Mouse (Mus musculus) kidney, adult 11 months (tissue): ENCODE data around the gene Gm21905.

Experiments
- DNase-seq: peaks from one replicate; pipeline ENCODE4 v3.0.0; 2022

Gm21905 gene

DNA sequence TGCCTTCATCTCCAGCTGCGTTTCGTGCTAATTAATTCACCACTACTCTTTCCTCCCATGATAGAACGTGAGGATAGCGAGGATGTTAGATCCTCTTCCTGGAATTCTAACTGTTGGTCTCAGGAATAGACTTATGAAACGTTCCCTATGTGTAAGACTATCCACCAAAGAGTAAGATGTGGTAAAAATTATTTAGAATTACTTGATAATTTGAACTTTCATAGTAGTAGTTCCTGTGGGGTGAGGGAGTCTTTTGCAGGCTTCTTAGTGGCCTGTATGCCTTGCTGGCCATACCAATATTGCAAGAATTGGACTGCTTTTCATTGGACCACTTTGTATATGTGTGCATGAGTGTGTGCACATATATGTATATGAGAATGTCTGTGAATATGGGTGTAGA, at the start of gene Gm21905:
Gene Gm21905 (minus strand): TSS at position 101 of the 400 bp plus-strand sequence.
- DNase-seq = no peak

DNA sequence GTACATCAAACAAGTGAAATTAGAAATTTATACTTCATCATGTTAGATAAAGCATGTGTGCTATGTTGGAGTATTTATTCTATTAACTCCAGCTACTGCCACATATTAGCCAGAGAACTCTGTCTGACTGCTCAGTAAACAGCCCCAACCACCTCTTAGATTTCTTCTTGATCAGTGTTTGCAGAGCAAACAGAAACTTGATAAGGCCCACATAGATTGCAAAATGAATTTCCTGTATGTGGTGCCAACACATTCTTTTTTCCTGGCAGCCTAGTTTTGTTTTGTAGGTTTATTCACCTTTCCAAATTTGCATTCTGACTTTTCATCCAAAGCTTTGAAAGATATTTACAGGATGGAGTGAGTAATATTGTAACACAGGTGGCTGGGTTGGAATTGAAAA, 44.2 kb upstream of the Gm21905 start:
- no peak for DNase-seq

DNA sequence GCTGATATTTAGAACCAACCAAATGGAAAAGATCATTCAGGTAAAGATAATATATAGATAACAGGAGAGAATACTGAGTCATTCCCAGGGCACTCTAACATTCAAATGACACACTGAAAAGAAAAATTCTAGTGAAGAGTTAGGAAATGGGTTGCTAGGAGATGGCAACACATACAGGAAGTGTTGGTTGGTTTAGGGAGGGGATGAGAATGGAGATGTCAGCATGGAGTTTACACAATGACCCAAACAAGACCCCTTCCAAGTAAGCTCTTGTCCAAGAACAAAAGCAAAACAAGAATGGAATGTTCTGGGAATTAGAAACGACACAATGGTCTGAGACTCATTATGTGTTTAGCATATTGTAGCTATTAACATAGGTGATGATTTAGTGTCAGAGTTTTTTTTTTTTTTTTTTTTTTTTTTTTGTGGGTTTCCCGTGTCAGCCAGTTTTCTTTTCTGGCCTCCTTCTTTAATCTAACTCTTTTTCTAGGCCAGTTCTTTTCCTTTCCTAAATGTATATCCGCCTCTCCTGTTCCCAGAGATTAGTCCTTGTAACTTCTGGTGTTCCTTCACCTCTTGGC, 35.8 kb upstream of the Gm21905 start:
- no peak for DNase-seq

DNA sequence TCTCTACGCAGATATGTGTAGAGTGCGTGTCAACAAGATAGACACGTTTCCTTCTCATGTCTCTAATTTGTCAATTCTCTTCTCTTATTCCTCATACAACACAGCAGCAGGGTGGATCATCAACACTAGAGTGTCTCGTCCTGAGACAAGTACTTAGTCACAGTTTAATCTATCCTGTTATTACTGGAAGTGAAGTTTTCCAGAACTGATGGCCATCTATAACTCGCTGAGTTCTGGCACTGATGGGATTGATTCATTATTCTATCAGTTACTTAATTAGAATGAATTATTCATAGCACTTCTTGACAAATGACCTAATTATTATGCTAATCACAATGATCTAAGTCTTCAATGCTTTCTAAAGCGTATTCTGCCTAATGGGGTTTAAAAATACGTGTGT, 23.3 kb upstream of the Gm21905 start:
- no peak for DNase-seq

DNA sequence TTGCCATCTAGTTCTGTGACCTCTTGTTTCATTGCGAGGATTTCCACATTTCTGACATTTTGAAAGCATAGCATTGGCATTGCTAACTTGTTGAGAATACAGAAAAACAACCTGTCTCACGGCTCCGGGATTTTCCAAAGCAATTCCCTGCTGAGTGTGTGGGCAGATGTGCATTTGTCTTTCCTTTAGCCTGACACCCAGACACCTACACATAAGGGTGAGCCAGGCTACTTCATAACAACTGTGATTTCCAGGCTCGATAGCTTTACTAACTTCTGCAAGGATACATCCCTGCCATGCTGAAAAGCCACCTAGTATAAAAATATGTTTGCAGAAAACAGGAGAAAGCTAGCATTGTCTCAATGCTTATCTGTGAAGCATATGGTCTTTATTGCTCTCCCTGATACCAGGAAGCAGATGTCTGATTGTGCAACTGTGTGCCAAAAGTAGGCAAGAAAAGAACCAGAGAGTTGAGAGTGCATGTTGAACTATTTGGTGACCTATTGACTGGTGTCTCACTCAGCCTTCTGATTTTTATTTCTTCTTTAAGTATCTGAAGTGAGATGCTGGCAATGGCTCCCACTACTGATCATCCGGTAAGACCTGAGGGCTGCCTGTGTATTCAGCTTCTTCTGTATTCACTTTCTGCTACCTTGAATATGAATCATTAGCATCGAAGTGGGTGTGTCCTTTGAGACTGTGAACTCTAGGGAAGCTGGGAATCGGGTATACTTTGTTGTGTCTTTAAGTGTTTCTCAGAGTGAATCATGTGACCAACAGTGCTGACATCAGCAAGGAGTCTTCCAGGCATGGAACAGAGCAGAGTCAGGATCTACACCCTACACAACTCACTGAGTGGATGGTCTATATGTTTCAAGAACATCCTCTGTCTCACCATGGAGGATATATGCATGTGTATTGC, 15.7 kb upstream of the Gm21905 start:
- no peak for DNase-seq

DNA sequence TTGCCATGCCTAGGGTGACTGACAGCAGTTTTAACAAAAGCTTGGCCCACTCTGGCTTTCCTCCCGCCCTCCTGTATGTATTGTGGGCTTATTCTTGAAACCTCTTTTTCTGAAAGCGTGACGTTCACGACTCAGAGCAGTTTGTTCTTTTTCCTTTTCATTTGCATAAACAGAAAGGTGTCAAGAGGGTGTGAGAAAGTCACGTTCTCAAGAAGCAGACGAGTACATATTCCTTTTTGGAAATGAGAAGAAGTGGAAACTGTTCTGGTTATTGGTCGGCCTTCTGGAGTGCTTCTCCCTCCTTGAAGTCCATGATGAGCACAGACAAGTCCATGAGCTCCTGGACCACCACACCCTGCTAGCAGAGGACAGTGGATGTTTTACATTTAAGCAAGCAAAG, 9.3 kb upstream of the Gm21905 start:
- DNase-seq = no peak

DNA sequence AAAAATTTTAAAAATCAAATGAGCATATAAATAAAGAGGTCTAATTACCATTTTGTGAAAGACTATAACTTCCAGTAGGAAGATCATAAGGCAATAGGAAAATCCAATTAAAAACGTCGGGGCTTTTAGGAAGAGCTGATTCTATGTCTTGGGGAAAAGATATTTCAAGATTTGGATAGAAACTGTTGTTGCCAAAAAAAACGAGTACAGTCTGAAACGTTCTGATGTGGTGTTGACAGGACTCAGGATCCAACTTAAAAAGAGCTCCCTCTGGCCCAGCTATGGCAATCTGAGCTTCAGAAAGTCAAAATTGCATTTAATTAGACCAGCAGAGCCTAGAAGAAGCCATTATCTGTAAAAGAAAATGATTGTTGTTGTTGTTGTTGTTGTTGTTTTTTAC, 7.9 kb upstream of the Gm21905 start:
- DNase-seq = no peak

DNA sequence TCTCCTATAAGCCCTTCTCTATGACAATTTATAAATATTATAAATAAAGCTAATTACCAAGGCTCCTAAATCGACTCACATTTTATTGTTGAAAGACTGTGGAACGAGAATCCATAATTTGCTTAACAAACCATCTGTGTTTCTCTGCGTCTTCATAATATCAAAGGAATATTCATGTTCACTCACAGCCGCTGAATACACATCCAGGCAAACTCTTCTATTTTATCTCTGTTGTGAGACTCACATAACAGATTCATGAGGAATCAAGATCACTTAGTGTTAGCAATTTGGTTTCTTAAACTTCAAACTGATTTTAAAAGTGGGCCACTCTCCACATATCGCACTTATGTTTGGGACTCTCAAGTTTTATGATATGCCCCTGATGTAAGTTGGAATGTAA, 1.9 kb upstream of the Gm21905 start:
- DNase-seq = no peak

DNA sequence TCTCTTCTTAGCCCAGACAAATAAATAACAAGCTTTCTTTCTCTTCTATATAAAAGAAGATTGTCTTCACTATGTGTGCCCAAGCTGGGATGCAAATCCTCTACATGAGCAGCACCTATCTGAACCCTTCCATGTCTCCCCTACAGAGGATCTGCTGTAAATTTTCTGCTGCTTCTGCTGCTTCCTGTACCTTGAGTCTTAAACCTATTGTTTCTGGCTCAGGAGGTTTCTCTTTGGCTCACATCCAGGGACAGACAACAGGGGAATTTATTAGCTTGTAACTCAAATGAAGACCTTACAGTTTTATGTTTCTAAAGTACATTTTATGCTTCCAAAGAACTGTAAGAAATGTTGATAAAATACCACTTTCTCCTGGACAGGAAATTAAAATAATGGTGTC, 785 bp upstream of the Gm21905 start:
- no peak for DNase-seq

DNA sequence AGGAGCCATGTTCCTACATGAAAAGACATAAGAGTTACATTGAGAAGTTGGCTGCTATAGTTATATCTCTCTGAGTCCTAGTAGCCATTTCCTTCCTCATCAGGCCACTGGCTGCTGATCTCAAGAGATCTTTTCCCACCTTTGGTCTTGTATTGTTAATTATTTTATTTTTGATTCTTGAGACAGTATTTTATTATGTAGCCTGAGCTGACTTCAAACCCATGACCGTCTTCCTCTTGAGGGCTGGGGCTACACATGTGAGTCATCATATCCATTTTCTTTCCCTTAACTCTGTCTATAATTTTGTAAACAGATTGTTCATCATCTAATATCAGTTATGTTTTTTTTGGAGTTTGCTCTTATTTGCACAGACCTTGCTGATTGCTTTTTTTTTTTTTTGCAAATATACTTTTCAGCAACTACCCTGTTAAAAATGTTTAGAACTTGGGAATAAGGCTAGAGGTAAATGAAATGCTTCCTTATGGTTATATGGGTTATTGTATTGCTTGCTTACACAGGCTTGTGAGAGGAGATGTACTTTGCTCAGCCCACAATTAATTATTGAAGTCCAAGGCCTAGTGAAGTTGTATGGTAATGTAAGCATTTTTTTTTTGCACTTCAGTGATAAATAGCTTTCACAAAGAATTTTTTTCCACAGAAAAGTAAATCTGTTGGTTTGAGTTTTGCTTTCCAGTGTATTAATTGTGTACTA, 2.0 kb downstream of the Gm21905 start:
- no peak for DNase-seq

DNA sequence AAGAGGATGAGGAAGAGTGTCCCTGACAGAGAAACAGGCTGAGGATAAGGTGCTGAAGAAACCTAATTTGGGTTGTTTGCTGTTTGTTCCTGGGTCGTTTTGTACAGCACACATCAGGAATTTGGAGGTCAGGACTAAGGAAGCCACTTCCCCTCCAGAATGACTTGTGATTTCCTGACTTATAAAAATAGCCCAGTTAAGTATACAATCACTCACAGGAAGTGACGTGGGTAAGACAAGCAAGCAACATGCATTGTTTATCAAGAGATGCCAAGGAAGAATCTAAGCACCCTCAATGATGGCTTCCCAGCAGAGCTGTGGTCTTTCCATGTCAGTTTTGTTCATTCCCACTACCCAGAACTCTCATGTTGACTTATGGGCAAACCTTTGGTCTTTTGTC, 3.0 kb downstream of the Gm21905 start:
- DNase-seq = peak; percentile 7

DNA sequence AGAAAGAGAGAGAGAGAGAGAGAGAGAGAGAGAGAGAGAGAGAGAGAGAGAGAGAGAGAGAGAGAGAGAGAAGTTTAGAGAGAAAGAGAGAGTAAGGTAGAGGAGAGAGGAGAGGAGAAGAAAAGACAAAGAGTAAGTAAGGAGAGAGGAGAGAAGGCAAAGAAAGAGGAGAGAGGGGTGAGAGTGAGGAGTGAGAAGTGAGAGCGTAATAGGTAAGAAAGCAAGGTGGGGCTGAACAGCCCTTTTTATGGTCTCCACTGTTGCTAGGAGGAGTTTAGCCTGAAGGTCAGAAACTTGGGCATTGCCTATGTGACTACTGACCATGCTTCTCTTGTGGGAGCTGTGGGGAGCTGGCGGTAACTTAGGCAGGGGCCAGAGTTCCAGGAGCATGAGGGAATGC, 4.9 kb downstream of the Gm21905 start, which contains the start of gene Gm5108:
Gene Gm5108 (plus strand): TSS at position 301 of the 400 bp plus-strand sequence.
- DNase-seq = no peak

DNA sequence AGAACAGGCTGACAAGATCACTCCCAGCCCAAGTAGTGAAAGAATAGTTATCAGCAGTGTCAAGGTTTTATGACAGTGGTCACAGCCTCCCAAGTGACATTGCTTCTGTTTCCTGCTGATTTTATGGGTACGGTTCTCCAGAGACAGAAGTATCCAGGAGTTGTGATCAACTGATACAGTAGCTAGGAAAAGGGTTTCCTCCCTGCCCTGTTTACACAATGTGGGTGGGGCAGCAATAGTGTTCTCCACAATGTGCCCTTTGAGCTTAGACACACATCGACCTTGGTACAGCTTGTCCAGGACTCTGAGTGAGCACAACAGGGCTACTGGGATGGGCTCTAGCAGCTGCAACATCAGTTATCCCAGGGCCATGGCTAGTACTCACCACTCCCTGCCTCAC, 14.6 kb downstream of the Gm21905 start:
- DNase-seq = no peak

DNA sequence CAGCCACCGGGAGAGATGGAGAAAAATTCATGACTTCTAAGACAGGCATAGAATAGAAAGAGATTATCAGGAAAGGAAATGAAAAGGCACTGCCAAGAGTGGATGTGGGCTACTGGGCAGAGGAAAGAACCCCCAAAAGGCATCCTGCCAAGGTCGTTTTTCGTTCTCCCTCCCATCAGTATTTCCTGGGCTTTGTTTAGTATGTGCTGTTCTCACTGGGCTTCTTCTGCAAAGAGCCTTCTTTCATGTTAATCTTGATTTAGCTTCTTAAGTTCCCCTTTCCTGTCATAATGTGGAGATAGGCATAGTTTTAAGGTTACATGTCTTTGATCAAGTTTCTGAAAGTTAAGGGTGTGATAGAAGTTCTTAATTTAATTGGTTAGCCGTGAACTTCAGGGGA, 15.6 kb downstream of the Gm21905 start:
- no peak for DNase-seq

DNA sequence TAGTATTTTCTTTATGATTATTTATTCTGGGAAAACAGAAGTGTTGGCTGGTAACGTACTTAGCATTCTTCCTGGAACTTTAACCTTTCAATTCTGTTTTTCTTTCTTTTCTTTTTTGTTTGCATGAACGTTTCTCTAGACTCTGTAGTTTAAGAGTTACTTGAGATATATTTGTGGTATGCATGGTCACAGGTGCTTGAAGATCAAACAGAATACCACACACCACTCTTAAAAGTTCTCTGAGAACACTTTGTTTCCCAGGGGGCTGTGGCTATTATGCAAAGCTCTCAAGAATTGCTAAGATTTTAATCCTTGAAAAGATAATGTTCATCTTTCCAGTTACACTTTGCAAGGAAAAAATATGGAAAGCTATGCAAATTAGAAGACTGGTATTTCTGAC, 41.7 kb downstream of the Gm21905 start:
- no peak for DNase-seq

DNA sequence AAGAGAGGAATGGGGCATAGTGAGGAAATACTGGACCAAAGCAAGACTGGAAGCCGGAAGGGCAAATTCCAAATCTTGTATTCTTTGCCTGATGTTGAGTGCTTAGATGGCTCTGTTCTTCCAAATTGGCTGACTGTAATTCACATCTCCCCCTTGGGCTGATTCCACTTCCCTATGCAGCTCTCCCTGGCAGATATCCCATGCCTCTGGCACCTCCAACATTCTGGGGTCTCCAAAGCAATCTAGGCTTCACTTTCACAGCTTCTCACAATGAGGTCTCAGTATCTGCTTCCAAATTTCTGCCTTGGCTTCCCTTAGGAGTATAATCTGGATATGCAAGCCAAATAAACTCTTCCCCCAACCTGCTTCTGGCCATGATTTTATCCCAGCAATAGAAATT, 47.3 kb downstream of the Gm21905 start:
- DNase-seq = no peak

DNA sequence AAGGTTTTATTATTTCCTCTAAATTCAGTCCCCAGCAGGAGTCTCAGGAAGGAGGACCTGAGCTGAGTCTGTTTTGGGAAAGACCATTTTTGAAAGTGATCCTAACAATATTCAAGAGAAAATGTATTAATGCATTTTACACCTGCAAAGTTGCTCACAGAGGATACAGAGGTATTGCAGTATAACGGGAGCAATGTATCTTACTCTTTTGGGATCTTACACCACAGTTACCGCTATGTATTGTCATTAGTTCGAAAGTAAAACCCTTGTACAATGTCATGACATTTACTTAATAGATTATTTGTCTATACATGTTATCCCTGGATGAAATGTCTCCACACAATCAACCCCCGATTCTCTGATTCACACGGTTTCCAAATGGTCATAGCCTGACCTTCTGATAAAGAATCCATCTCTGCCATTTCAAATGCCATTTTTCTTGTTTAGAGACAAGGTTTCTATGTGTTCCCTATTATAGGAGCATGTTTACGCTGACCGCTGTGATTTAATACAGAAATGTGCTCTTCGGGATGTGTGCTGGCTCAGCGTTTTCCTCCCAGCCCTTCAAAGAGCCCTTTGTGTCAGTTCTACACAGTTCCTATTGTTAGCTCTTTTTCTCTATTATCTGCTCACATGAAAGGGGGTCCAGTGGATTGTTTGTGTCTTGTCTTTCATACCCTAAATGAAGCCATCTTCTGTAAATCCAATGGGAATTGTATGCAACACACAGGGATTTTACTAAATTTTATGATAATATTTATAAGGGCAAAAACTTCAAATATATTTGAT, 61.6 kb downstream of the Gm21905 start:
- DNase-seq = no peak

DNA sequence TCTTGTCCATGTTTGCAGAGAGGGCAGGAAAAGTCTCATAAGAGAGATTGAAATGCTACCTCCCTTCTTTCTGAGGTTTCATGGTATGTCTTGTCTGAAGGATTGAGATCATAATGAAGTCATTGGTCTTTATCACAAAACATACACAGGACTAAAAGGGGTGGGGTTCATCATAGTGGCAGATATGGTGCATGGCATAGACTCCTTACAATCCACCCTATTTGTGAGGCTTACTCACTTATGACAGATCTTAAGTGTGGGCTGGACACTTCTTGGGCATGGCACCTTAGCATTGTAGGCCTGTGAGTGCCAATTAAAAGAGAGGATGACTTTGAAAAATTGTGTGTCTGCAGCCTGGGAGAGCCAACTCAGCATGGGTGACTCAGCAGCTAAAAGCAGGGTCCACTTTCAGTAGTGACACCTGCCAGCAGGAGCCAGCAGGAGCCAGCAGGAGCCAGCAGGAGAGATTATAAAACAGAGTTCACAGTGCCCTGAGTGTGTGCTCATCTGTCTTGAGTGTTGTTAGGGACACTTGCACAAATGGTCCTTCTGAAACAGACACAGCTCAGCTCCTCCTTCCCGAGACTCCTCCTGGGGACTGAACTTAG, 62.6 kb downstream of the Gm21905 start:
- no peak for DNase-seq
